Mouse (Mus musculus) gastrocnemius, postnatal 14 days (tissue): ENCODE results near the gene H2al1m. TPM values are rescaled to one million over a fixed set of nuclear protein-coding genes. Genes with fewer than 3 reads are reported as not detected.
"Not testable (repeated sequence)": the region's sequence is repeated elsewhere in the genome, so short reads cannot be mapped to it uniquely, and the experiment has no call there.

Experiments
- DNase-seq: peaks from one replicate; pipeline ENCODE4 v3.0.0; 2021; ENCODE audit warnings: mixed read lengths
- intact Hi-C: fragments of 180-260 bp; cut with DNase I; formaldehyde crosslinking; loops from one replicate; pipeline ENCODE4 v1.15.1; 2025; ENCODE audit warnings: low total_unique reads
- total RNA-seq, 2 experiments: library from RNA; stranded (reverse); gene quantifications; 2 replicates each; pipeline ENCODE4 v1.2.3; 2021

Gene H2al1m
- total RNA-seq, 2 experiments from 2014 or later: 0.47 TPM; not detected in 1

GRCm38 (mm10) chrX:9303455-9303854, 19.9 kb downstream of the H2al1m start:
- intact Hi-C loops: no loop called here
- DNase-seq: no peak

GRCm38 (mm10) chrX:9316457-9316856, 32.9 kb downstream of the H2al1m start:
- DNase-seq, intact Hi-C loops: not testable (repeated sequence)

- DNase-seq, intact Hi-C loops: not testable (repeated sequence)
Observed at GRCm38 (mm10) chrX:9327954-9328353, 44.4 kb downstream of the H2al1m start.

GRCm38 (mm10) chrX:9332366-9332962, 48.9 kb downstream of the H2al1m start:
- DNase-seq, intact Hi-C loops: not testable (repeated sequence)

- DNase-seq: peak; percentile 56
- intact Hi-C loops: not testable (repeated sequence)
Observed at GRCm38 (mm10) chrX:9333035-9333434, 49.5 kb downstream of the H2al1m start.

Other genes starting within 250 kb of the H2al1m start
- gene Fthl17f, start 220.7 kb upstream of the H2al1m start, total RNA-seq: not detected
- not detected for gene 4930402K13Rik, start 179.2 kb upstream of the H2al1m start, total RNA-seq
- gene Lancl3, start 83.9 kb upstream of the H2al1m start, total RNA-seq: under 1 TPM; 0.18 to 0.60 TPM
- not detected for gene Gm14862, start 26.9 kb upstream of the H2al1m start, total RNA-seq
- gene Xk, start 11.0 kb upstream of the H2al1m start, total RNA-seq: 1 to 10 TPM; 2.6 to 3.8 TPM
- not detected for gene H2al1k, start 66.9 kb downstream of the H2al1m start, total RNA-seq
- gene Cybb, start 204.0 kb downstream of the H2al1m start, total RNA-seq: 1 to 10 TPM; 1.7 to 3.4 TPM